Mouse (Mus musculus) lung, postnatal 25 days (tissue): Measurements from ENCODE around the gene Wipf2.
"Not testable (repeated sequence)": the region's sequence is repeated elsewhere in the genome, so short reads cannot be mapped to it uniquely, and the experiment has no call there.

Experiments used
- DNase-seq: peaks from one replicate; pipeline ENCODE4 v3.0.0; 2022; ENCODE audit warnings: low spot score

Wipf2 gene

GRCm38 (mm10) chr11:98863028-98863750, at the start of gene Wipf2:
TSS of gene Wipf2 (plus strand) at chr11:98863638.
- DNase-seq = peak; percentile 96

- no peak for DNase-seq
These were observed 46.7 kb upstream of the Wipf2 start for GRCm38 (mm10) chr11:98816706-98817239.

GRCm38 (mm10) chr11:98820968-98821367, 42.5 kb upstream of the Wipf2 start:
- no peak for DNase-seq

GRCm38 (mm10) chr11:98826071-98826470, 37.4 kb upstream of the Wipf2 start:
- not testable (repeated sequence) for DNase-seq

- no peak for DNase-seq
These were observed 35.6 kb upstream of the Wipf2 start for GRCm38 (mm10) chr11:98827877-98828276.

GRCm38 (mm10) chr11:98829091-98829775, 34.2 kb upstream of the Wipf2 start:
- DNase-seq = peak; percentile 55

- no peak for DNase-seq
These were observed 33.6 kb upstream of the Wipf2 start for GRCm38 (mm10) chr11:98829875-98830274.

GRCm38 (mm10) chr11:98835296-98835695, 28.1 kb upstream of the Wipf2 start:
- no peak for DNase-seq

- DNase-seq = peak; percentile 34
These were observed 27.7 kb upstream of the Wipf2 start for GRCm38 (mm10) chr11:98835725-98836124.

- DNase-seq = no peak
These were observed 27.3 kb upstream of the Wipf2 start for GRCm38 (mm10) chr11:98836128-98836527.

GRCm38 (mm10) chr11:98836651-98837141, 26.7 kb upstream of the Wipf2 start, which contains the start of gene Rapgefl1:
TSS of gene Rapgefl1 (plus strand) at chr11:98836785.
- peak; percentile 75 for DNase-seq

- DNase-seq = no peak
These were observed 26.2 kb upstream of the Wipf2 start for GRCm38 (mm10) chr11:98837231-98837704.

GRCm38 (mm10) chr11:98837917-98838316, 25.5 kb upstream of the Wipf2 start:
- no peak for DNase-seq

GRCm38 (mm10) chr11:98838512-98838911, 24.9 kb upstream of the Wipf2 start:
- DNase-seq = no peak

GRCm38 (mm10) chr11:98839402-98839801, 24.0 kb upstream of the Wipf2 start:
- DNase-seq = peak; percentile 31

- no peak for DNase-seq
These were observed 23.5 kb upstream of the Wipf2 start for GRCm38 (mm10) chr11:98839897-98840296.

GRCm38 (mm10) chr11:98846016-98846415, 17.4 kb upstream of the Wipf2 start:
- no peak for DNase-seq

GRCm38 (mm10) chr11:98846865-98847604, 16.4 kb upstream of the Wipf2 start:
- DNase-seq = no peak

- no peak for DNase-seq
These were observed 14.1 kb upstream of the Wipf2 start for GRCm38 (mm10) chr11:98849196-98849894.

- DNase-seq = no peak
These were observed 13.0 kb upstream of the Wipf2 start for GRCm38 (mm10) chr11:98850100-98851093.
